Mouse (Mus musculus) urinary bladder, postnatal 14 days (tissue): Measurements from ENCODE around the gene Galnt15.
A peak's percentile ranks its signal among the peaks of the same experiment; 100 is the strongest.
"Not testable (repeated sequence)": the region's sequence is repeated elsewhere in the genome, so short reads cannot be mapped to it uniquely, and the experiment has no call there.

Experiments
- DNase-seq: peaks from one replicate; pipeline ENCODE4 v3.0.0; 2021; ENCODE audit warnings: low spot score

Gene Galnt15

DNA sequence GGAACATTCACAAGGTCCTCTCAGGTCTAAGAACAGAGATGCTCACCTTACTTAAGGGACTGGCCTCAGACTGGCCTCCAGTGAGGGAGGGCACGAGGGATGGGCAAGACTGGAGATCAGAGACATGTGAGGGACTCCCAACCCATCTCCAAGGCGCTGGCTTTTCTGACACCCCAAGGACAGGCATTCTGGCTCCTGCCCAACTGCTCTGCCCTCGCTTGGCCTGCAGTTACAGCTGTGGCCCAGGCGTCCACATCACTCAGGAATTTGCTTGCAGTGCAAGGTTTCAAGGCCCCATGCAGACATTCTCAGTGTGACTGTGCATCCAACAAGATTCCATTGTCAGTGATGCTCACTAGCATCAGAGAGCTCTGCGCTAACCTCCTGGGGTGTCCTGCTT lies 7.7 kb downstream of the Galnt15 start:
- DNase-seq, result no peak

DNA sequence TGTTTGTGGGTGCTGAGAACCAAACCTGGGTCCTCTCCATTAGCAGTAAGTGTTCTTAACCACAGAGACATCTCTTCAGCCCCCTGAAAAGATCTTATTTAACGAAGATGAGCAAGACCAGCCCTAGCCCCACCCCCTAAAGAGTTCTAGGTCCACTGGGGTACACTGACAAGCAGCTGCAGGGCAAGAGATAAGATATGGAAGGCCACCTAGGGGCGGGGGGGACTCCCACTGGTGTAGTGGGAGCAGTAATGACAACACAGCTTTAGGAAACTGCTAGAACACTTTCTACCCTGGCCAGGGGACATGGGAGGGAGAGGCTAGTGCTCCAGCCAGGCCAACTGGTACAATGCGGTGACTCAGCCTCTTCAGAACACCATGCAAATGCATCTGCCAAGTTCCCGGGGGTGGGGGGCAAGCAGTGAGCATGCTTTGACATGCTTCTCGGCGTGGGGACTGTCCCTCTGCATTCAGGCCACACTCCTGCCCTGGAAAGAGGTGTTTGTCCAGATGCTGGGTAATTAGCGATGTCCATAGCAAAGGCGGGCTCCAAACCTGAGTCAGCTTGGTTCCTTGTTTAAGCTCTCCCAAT lies 9.0 kb downstream of the Galnt15 start:
- DNase-seq, result no peak

DNA sequence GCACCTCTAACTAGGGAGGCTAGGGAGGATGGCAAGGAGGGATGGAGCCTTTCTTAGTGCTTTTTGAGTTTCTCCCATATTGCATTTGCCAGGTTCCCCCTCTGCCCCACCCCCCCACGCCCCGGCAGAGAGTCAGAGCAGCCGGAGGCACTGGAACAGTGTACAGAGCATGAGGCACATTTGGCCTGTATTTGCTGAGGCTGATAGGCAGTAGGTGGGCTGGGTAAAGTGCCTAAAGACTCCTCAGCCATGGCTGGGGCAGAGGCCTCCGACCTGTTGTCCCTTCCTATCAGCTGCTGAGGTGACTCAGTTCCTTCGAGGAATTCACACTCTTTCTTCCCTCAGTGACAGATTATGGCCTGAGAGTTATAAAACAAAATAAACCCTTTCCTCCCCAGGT lies 13.3 kb downstream of the Galnt15 start:
- DNase-seq, result no peak

DNA sequence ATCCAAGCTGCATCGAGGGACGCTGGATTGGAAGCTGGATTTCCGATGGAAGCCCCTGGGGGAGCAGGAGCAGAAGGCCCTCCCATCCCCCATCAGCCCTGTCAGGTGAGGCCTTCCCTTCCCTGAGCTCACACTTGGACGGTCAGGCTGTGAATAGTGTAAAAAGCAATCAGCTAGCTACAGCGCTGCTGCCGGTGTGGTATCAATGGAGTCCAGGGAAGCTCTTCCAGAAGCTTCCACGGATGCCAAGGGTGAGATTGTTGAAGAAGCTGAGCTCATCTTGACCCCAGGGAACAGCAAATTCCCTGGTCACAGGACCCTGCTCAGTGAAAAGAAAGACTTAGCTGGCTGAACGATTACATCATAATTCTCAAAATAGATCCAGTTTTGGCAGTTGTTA lies 17.6 kb downstream of the Galnt15 start:
- DNase-seq, result no peak

DNA sequence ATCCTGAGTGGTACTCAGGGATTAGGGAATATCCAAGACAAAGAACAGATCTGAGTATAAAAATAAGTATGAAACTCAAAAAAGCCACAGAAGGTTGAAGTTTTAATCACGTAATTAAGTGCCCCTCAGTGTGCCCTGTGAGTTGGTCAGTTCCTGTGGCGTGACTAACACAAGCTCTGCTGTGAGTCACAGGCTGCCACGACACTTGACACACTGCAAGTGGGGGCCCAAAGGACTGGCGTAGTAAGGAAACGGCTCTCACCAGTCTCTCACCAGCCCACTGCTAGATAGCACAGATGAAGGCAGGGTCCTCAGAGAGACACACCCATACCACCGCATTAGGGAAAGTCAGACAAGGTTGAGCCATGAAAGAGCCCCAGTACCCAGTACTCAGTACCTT lies 21.4 kb downstream of the Galnt15 start:
- no peak for DNase-seq

- no peak for DNase-seq
Measured at GRCm38 (mm10) chr14:32053895-32054294, 25.1 kb downstream of the Galnt15 start.

- no peak for DNase-seq
Measured at GRCm38 (mm10) chr14:32054788-32055187, 26.0 kb downstream of the Galnt15 start.

GRCm38 (mm10) chr14:32055781-32056180 lies 27.0 kb downstream of the Galnt15 start:
- DNase-seq, result no peak

- DNase-seq, result peak; percentile 25
Measured at GRCm38 (mm10) chr14:32056675-32057074, 27.9 kb downstream of the Galnt15 start.

DNA sequence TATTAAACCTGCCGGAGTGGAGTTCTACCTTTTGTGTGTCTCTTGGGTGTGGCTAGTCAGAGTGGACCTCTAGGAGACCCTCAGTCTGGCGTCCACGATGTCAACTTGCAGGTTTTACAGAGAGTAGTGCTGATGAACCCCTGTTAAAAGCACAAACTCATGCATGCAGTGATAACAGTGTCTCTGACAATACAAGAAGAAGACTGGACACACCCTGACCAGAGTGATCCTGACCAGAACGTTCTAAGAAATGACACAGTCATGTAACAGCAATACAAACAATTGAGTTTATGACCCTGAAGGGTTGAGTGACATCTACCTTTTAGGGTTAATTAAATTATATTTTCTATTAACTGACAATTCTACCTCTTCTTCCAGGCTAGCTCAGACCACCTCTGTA lies 28.9 kb downstream of the Galnt15 start:
- no peak for DNase-seq

DNA sequence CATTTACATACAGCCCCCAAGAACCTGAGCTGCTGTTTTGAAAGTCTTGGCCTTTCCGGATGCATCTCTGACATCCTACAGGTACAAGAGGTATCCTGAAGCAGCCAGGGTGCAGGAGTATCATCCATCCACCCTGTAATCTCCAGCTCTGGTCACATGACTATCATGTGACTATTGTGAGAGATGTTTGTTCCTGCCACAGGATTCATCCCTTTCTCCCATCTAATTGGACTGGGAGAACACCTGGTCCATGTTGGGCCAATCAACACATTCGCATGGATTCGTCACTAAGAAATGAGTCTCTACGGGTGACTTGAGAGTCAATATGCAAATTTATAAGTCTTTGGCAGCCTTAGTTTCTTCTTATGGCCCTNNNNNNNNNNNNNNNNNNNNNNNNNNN lies 32.6 kb downstream of the Galnt15 start:
- no peak for DNase-seq

DNA sequence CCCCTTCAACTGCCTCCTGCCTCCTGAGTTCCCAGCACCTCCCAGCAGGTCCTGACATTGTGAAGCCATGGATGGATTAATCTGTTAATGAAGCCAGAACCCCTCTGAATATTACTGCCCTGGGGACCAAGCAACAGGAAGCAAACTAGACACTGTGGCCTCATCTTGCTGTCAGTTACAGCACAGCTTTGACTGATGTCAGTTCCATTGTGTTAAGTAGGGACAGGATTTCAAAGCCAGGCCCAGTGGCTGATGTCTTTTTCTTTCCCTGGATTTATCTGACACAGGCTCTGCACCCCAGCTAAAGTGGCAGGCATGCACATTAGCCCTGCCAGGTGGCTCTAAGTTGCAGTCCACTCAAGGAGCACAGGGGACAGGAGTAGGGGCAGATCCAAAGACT lies 44.0 kb downstream of the Galnt15 start:
- DNase-seq, result no peak

GRCm38 (mm10) chr14:32073211-32073685 lies 44.5 kb downstream of the Galnt15 start:
- DNase-seq, result no peak

- no peak for DNase-seq
Measured at GRCm38 (mm10) chr14:32073901-32074300, 45.1 kb downstream of the Galnt15 start.

DNA sequence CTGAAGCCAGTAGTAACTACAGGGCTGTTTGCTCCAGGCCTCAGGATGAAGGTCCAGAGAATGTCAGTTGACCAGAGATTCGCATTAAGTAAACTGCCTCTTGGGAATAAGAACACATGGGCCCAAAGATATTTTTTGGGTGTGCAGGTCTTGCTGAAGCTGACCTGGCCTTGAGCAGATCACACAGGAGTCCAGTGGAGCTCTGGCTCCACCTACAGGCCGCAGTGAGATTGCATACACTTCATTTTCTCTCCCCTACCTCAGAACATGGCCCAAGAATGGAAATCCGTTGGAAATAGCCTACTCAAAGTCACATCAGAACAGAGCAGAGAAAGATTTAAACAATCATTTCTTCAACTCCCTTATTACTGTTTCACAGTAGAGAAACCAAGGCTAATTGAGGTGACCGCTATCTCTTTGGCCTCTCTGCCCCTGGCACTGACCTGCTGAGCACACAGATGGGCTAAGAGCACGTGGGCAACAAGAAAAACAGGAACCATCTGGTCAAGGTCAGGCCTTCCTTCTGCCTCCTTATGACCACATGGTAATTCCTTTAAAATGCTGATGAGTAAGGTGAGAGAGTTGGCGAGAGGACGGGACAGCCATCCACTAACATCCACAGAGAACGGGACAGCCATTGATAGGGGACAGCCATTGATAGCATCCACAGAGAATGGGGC lies 48.2 kb downstream of the Galnt15 start:
- peak; percentile 65 for DNase-seq

DNA sequence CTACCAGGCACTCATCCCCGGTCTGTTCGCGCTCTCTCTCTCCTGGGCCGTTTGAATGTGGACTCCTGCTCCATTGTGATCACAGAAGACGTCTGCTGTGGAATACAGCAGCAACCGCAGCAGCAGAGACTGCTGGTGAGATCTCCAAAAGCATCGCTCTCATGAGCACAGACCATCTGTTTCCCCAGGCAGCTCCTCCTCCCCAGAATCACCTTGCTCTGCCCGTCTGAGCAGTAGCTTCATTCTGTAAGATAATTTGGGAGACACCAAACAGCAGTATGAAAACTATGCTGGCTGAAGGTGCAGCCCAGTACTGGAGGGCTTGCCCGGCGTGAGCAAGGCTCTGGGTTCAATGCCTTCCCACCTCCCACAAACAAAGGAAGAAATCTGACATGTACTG lies 52.2 kb downstream of the Galnt15 start:
- DNase-seq, result no peak

DNA sequence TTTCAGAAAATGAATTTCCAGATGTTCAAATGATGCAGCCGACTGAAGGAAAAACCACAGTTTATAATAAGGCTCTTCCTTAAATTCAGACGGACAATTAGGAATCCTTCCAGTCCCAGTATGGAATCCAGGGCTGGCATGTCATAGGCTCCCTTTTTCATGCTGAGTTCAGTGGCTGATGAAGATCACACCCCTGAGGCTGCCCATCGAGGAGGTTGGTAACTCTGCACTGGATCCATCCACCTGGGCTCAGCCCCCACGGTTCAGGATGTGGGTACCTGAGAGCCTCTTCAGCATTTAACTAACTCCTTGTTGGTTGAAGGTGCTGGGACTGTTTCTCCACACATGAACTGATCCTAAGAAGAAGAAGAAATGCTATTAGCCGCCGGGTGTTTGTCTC lies 54.1 kb downstream of the Galnt15 start:
- no peak for DNase-seq

DNA sequence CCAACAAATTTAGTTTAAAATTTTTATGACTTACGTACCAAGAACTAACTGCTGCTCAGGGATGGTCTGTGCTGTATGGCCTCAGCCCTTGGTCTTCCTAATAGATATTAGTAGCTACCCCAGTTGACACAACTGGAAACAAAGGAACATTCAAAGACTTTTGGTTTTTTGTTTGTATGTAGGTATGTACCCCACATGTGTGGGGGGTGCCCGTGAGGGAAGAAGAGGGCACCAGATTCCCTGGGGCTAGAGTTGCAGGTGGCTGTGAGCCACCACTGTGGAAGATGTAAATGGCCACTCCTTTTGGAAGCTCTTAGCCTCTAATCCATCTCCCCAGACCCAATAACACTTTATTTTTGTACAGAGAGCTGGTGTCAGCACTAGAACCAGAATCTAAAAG lies 54.7 kb downstream of the Galnt15 start:
- DNase-seq, result no peak

- no peak for DNase-seq
Measured at GRCm38 (mm10) chr14:32084761-32085485, 56.1 kb downstream of the Galnt15 start, which contains the start of gene Oxnad1. Oxnad1 (plus strand) TSS chr14:32085374.

DNA sequence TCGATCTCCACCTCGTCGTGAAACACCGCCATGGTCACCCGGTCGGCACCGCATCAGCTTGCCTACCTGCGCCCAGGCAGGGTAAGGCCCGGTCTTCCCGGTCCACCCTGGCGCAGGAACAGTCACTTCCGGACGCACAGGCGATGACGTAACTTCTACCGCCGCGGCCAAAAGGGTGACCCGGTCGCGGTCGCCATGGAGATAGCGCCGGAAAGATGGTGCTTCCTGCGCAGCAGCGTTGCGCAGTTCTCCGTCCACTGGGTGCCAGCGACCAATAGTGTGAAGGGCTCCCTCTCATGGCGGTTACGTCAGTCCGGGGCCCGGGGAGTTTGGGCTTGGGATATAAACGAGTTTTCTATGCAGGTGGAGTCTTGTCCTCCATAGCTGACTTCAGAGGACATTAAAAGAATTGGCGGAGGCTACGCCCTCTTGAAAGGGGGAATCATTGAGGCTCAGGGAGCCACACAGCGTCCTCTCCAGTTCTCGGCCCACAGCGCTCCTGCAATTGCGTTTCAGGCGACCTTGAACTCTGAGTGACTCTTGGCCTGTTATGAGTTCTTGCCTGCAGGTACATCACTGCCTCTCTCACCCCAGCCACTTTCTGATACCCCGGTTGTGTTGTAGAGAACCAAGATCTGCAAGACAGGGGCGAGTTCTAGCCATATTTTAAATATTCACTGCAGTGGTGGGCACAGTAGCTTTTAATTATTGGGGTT lies 56.9 kb downstream of the Galnt15 start, which contains the start of gene Dph3:
Dph3 (minus strand) TSS at position 244 of the 716 bp plus-strand sequence.
- DNase-seq, result peak; percentile 99

DNA sequence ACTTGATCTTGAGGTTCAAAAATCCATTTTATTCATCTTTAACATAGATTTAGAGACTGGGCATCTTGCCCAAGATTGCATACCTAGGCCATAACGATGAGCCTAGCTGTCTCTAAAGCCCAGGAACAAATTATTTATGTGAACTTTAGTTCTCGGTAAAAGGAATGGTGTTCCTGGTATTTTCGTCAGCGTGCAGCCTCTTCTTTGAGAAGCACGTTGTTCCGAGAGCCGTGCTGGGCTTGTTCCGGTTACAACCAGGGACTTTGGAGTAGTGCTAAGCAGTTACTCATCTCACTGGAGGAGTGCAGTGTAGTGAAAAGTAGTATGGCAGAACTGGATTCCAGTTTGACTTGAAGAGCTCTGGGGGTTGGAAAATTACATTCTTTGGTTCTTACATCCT lies 57.4 kb downstream of the Galnt15 start:
- no peak for DNase-seq

DNA sequence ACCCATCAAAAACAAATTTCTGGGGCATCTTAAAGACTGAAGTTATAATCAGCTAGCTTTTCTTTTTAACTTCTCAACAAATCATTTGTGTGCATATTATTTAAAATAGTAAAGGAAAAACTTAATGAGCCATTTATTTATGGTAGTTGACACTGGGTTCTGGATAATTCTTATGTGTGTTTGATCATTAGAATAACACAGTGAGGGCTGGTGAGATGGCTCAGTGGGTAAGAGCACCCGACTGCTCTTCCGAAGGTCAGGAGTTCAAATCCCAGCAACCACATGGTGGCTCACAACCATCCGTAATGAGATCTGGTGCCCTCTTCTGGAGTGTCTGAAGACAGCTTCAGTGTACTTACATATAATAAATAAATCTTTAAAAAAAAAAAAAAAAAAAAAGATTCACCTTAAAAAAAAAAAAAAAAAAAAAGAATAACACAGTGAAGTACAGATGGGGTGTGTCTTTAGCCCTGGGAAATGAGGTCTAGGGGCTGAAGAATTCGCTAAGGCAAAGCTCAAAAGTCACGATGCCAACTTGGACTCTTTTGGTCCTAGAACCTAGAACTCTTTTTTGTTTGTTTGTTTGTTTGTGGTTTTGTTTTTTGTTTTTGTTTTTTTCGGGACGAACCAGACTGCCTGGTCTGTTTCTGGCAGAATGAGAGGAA lies 58.9 kb downstream of the Galnt15 start:
- not testable (repeated sequence) for DNase-seq
